Mouse (Mus musculus) liver, embryonic 14.5 days (tissue): Measurements from ENCODE around the gene Neu2. TPM values are rescaled to one million over a fixed set of nuclear protein-coding genes. Genes with fewer than 3 reads are reported as not detected.
A peak's percentile ranks its signal among the peaks of the same experiment; 100 is the strongest.

Source experiments
- ATAC-seq: fragments of 200-750 bp; cut with Nextera tagmentation; 2 replicates; pipeline ENCODE4 v1.8.0; 2017; ENCODE audit warnings: moderate number of reproducible peaks, mild to moderate bottlenecking, moderate library complexity; ENCODE audit not compliant: insufficient read depth
- DNase-seq, 3 experiments: peaks; one replicate each; pipeline ENCODE4 v3.0.0-alpha.2; 2012 to 2013; ENCODE audit warnings: low read depth in 3 of 3, low spot score in 3 of 3
- H3K27ac ChIP-seq: fragments of 300-500 bp; sonication (generic); 2 replicates; pipeline ENCODE4 v1.5.1; 2014; ENCODE audit warnings: moderate library complexity, mild to moderate bottlenecking, control low read depth, inconsistent platforms
- H3K27me3 ChIP-seq: fragments of 300-500 bp; sonication (generic); 2 replicates; pipeline ENCODE4 v1.6.1; 2014; ENCODE audit warnings: mild to moderate bottlenecking, low read length, moderate library complexity; ENCODE audit not compliant: control insufficient read depth, insufficient read depth
- H3K36me3 ChIP-seq: fragments of 300-500 bp; sonication (generic); replicated peaks from 2 replicates; pipeline ENCODE4 v1.6.1; 2014; ENCODE audit warnings: low read depth; ENCODE audit not compliant: control insufficient read depth, insufficient read depth
- H3K4me1 ChIP-seq, 2 experiments: fragments of 200-500 bp in 1 of 2; fragments of 300-500 bp in 1 of 2; sonication (generic) in 1 of 2; replicated peaks; 2 replicates each; pipeline ENCODE4 v1.6.1; 2012 to 2014; ENCODE audit warnings: antibody characterized with exemption in 1 of 2, inconsistent platforms in 1 of 2, low read length in 1 of 2; ENCODE audit not compliant: control insufficient read depth in 2 of 2, insufficient read depth in 2 of 2
- H3K4me2 ChIP-seq: fragments of 300-500 bp; sonication (generic); 2 replicates; pipeline ENCODE4 v1.6.1; 2014; ENCODE audit warnings: low read depth, mild to moderate bottlenecking, control low read depth, moderate library complexity
- H3K4me3 ChIP-seq, 2 experiments: fragments of 200-500 bp in 1 of 2; fragments of 300-500 bp in 1 of 2; sonication (generic) in 1 of 2; 2 replicates each; pipeline ENCODE4 v1.5.1; 2012 to 2014; ENCODE audit warnings: low read depth in 2 of 2, low read length in 2 of 2, mild to moderate bottlenecking in 2 of 2, control low read depth in 1 of 2, inconsistent platforms in 1 of 2, moderate library complexity in 1 of 2; ENCODE audit not compliant: insufficient read depth in 1 of 2
- H3K9ac ChIP-seq: fragments of 300-500 bp; sonication (generic); replicated peaks from 2 replicates; pipeline ENCODE4 v1.6.1; 2014; ENCODE audit warnings: mild to moderate bottlenecking, control low read depth, moderate library complexity
- H3K9me3 ChIP-seq: fragments of 300-500 bp; sonication (generic); 2 replicates; pipeline ENCODE4 v1.6.1; 2016; ENCODE audit warnings: low read length, mixed read lengths; ENCODE audit not compliant: control insufficient read depth
- CTCF ChIP-seq: IDR thresholded peaks from 2 replicates; pipeline ENCODE4 v1.5.1; 2016; ENCODE audit warnings: antibody characterized with exemption, low read depth, control low read depth
- EP300 ChIP-seq: IDR thresholded peaks from 2 replicates; pipeline ENCODE4 v1.6.1; 2016; ENCODE audit warnings: antibody characterized with exemption, low read depth
- WGBS: fragments of 180-500 bp; shearing (Covaris S2); extraction: QIAGEN DNeasy Blood & Tissue Kit; methylation state at CpG from one replicate; pipeline ENCODE4 v1.1.7; 2014; ENCODE audit not compliant: insufficient replicate concordance; 5-methylcytosine and 5-hydroxymethylcytosine counted together
- polyA plus RNA-seq, 2 experiments: library from polyadenylated mRNA; depleted of rRNA in 1 of 2; stranded (reverse) in 1 of 2; unstranded in 1 of 2; fragments of >200 nt; fragmentation: Nextera tagmentation in 1 of 2; extraction: Ambion mirVana in 1 of 2; gene quantifications; 2 replicates each; pipeline versions ENCODE4 v1.2.1 to v1.2.3; 2012 to 2014

Neu2 gene
- polyA plus RNA-seq, 2 experiments = 0.20 to 0.28 TPM

DNA sequence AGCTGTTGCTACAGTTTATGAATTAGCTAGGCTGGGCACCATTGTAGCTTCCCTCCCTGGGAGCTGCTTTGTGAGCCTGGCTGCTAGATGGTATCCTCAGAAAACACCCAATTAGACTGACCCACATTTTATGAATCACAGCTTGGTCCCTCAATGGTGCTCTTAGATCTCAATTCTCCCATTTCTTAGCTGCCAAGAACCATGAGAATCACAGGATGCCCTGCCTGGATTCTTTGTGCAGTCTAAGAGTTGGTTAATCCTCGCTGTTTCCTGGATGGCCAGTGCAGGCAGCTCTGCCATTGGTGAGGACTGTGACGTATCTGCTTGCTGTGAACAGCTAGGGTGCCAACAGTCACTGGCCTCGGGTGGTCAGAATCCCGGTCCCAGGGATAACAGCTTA is 16.1 kb upstream of the Neu2 start:
- H3K4me2 ChIP-seq = no peak overlapping the region
- no peaks in the 10 kb centered on the region for H3K36me3 ChIP-seq
- H3K4me3 ChIP-seq = no peak overlapping the region
- TF ChIP-seq CTCF (no peak), EP300 (no peak)
- H3K9me3 ChIP-seq = no peaks in the 10 kb centered on the region
- H3K27ac ChIP-seq = no peak overlapping the region
- ATAC-seq (no peak), DNase-seq (no peak)
- no peaks in the 10 kb centered on the region for H3K27me3 ChIP-seq
- no peak overlapping the region for H3K9ac ChIP-seq
- H3K4me1 ChIP-seq = no peaks in the 10 kb centered on the region
- WGBS = 48% methylated on average over 4 of the region's 4 CpGs

DNA sequence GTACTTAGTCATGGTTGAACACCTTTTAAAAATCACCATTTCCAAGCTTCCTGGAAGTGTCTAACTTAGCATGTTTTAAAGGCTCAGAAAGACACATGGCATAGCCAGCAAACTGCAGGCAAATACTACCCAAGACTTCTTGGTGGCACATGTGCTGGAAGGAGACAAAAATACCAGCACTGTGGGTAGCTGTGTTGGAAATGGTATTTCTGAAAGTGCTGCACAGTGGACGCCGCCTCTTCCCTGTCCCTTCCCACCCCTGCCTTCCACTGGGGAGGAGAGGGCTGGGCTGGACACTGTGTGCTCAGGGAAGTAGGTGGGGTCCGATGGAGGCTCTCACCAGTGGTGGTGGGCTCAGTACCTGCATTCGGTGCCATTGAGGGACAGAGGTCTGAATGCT is 4.2 kb upstream of the Neu2 start:
- no peaks in the 10 kb centered on the region for H3K36me3 ChIP-seq
- no peak overlapping the region for H3K4me2 ChIP-seq
- TF ChIP-seq EP300 = no peak
- no peak for TF ChIP-seq CTCF
- no peak overlapping the region for H3K27ac ChIP-seq
- no peak overlapping the region for H3K9ac ChIP-seq
- H3K9me3 ChIP-seq = no peaks in the 10 kb centered on the region
- H3K4me1 ChIP-seq = no peaks in the 10 kb centered on the region
- ATAC-seq = no peak
- WGBS = 65% methylated on average over 4 of the region's 4 CpGs
- no peak overlapping the region for H3K4me3 ChIP-seq
- H3K27me3 ChIP-seq = peaks cover 23% of the 10 kb centered on the region
- DNase-seq = no peak

DNA sequence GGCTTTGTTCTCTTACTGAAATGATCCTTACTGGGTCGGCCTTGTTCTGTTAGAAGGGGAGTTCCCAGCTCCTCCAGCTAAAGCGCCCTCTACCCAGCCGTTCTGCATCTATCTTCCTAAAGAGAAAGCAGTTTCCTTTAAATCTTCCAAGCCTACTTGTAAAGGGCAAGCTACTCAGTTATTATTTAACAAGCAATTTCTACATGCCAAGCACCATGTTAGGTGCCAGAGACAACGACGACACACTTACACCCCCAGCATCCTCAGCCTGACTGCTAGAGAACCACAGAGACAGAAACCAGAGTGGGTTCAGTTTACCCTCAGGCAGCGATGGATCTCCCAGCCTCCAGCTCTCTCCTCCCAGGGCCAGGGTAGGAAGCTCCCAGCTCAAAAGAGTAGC is 1.8 kb upstream of the Neu2 start:
- no peak for ATAC-seq
- WGBS = 46% methylated on average over 6 of the region's 6 CpGs
- Histone ChIP-seq H3K36me3 (no peaks in the 10 kb centered on the region), H3K9me3 (no peaks in the 10 kb centered on the region), H3K27me3 (peaks cover 31% of the 10 kb centered on the region), H3K4me1 (no peaks in the 10 kb centered on the region), H3K4me3 (no peak overlapping the region), H3K4me2 (no peak overlapping the region), H3K9ac (no peak overlapping the region), H3K27ac (no peak overlapping the region)
- DNase-seq = no peak
- TF ChIP-seq CTCF = no peak
- no peak for TF ChIP-seq EP300

DNA sequence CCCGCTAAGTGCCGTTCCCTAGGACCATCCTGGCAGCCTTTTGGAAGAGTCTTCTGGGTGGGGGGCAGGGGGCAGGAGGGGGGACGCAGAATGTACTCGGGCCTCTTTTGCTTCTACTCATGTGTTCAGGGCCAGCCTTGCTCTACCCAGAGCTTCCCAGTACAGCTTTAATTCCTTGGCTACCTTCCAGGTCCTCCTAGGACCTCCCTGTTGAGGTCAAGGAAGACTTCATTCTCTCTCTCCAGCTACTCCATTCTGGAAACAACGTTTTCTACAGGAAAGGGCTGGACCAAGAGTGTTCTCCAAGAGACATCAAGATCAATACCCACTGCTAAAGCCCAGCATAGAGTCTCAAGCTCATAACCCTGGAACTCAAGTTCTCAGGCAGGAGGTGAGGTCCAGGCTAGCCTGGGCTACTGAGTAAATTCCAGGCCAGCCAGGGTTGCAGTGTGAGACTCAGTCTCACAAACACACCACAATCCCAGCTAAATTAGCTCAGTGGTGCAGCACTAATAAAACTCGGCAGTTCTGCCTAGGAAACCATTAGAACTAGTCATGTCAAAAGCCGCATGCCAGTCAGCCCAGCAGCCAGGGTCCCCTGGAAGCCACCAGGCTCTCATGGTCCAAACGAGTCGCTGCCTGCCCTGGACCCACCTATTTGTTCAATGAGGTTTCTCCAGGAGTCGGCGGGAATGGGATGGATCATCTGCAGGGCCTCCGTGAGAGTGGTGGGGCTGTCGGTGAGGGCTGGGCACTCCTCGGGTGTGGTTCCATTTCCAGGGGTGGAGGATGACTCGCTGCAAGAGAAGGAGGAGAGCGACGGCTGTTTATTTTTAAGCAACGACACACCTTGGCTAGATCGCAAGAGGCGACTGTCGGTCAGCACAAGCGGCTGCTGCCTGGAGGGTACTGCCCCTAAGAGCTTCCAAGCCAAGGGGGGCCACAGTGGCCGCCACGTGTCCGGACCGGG is 813 bp upstream of the Neu2 start:
- H3K4me1 ChIP-seq = no peaks in the 10 kb centered on the region

GRCm38 (mm10) chr1:87510166-87510691 is 540 bp downstream of the Neu2 start:
- H3K4me1 ChIP-seq = no peaks in the 10 kb centered on the region
- DNase-seq = no peak
- no peaks in the 10 kb centered on the region for H3K36me3 ChIP-seq
- TF ChIP-seq EP300 (no peak), CTCF (no peak)
- peaks cover 31% of the 10 kb centered on the region for H3K27me3 ChIP-seq
- under 1% methylated on average over 39 of the region's 61 CpGs for WGBS
- no peaks in the 10 kb centered on the region for H3K9me3 ChIP-seq
- no peak for ATAC-seq
- H3K4me2 ChIP-seq = peak overlapping the region; percentile 62
- no peak overlapping the region for H3K9ac ChIP-seq
- peak overlapping the region; percentile 2 to 41 for H3K4me3 ChIP-seq
- H3K27ac ChIP-seq = no peak overlapping the region

More for the DNA sequence above, 813 bp upstream of the Neu2 start:
- DNase-seq (no peak), ATAC-seq (no peak)
- Histone ChIP-seq H3K4me2 (peak overlapping the region; percentile 62; the same call in 1 of the 2 replicates), H3K9me3 (no peaks in the 10 kb centered on the region), H3K4me3 (no peak overlapping the region), H3K27me3 (peaks cover 31% of the 10 kb centered on the region), H3K9ac (no peak overlapping the region), H3K27ac (no peak overlapping the region), H3K36me3 (no peaks in the 10 kb centered on the region)
- WGBS = 13% methylated on average over 26 of the region's 26 CpGs
- TF ChIP-seq EP300 = no peak
- no peak for TF ChIP-seq CTCF
